Mouse (Mus musculus) kidney, adult 2 months (tissue): ENCODE results near the gene Ssbp3.

Experiments
- CTCF ChIP-seq: fragments of 200-500 bp; conservative IDR thresholded peaks from 2 replicates; pipeline ENCODE4 v1.5.1; 2011; ENCODE audit warnings: low read depth, mild to moderate bottlenecking, control low read depth, low read length, moderate library complexity, mixed read lengths; ENCODE audit not compliant: insufficient read depth, insufficient read length
- POLR2A ChIP-seq: fragments of 200-500 bp; IDR thresholded peaks from one replicate; pipeline ENCODE4 v1.6.1; 2011; ENCODE audit warnings: low read depth, low read length, control low read depth

DNA sequence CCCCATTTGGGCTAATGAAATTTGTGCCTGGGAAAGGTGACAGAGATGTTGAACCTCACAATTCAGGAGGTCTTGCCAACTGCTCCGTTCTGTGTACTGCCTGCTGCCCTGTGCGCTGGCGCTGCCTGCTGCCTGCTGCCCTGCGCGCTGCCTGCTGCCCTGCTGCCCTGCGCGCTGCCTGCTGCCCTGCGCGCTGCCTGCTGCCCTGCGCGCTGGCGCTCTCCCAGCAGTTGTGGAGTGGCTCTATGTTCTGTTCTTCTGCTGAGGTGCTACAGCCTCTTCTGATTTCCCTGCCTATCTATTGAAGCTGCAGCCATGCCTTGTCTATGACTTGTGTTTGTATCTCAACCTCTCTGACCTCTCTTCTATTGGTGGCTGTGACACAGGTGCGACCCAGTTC lies 134.7 kb downstream of the Ssbp3 start:
- TF ChIP-seq CTCF = no peak
- no peak for TF ChIP-seq POLR2A
